Mouse (Mus musculus): ENCODE measurements at regions not wholly inside any gene's neighbourhood (a gene's known extent, or its start where the extent isn't known, plus 50 kb on each side); places are given as distances from the start of the nearest gene placed in this dataset.

- no peak for TF ChIP-seq CTCF (IDR thresholded peaks at IDR 0.05; ENCODE audit: extremely low read depth, insufficient read depth, insufficient read length, insufficient replicate concordance)
- TF ChIP-seq POLR2A (IDR thresholded peaks at IDR 0.05; ENCODE audit: low read depth, low read length), result no peak
Measured at GRCm38 (mm10) chr9:116400270-116400669, 225.1 kb upstream of the Tgfbr2 start.

Data from spleen, adult 2 months (tissue).